Comparison of ENCODE assay signal across 8 mouse cellular contexts in the genomic region with DNA sequence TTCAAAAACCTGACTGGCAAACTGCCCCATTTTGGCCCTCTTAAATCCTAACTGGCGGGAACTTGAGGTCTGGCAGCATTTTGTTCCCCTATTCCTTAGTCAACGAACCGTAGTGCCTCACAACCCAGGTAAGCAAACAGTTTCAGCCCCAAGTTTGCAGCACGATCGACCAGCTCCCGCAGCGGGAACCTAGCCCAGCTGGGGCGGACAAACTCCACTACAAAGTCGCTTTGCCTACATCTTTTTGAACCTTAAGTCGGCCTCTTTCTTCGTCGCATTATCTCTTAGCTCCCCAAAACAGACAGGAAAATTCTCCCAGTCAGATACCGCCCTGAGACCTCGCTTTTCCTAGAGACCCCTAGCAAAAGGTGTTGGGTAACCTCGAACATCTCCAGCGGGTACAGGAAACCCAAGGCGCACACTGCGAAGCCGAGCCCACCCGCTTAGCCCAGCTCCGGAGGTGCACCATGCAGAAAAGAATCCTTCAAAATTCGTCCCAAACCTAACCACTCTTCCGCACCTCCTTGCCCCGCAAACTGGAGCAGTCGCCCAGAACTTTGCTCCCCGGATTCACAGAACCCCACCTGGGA. TPM values are rescaled to one million over a fixed set of nuclear protein-coding genes. Genes with fewer than 3 reads are reported as not detected.
A peak's percentile ranks its signal among the peaks of the same experiment; 100 is the strongest.
DNase-seq lines count a peak whose midpoint lies in the region; ATAC-seq and TF ChIP-seq lines count a peak whose summit lies in the region.

No protein-coding gene starts in this region.

- no peak for TF ChIP-seq CTCF in left cerebral cortex, adult 2 months (IDR thresholded peaks at IDR 0.05)

- DNase-seq in left cerebral cortex, adult 2 months (ENCODE audit: extremely low spot score in 1 of 2, low spot score in 2 of 2), result no peak
- no peak for DNase-seq in left cerebral cortex, postnatal 36 days (ENCODE audit: low spot score in 2 of 2)
- peak; percentile 34 for DNase-seq in embryo, embryonic 11 days
- peak; percentile 44 to 54 for DNase-seq in heart, postnatal 10 days
- DNase-seq in liver, embryonic 13.5 days, result no peak
- peak; percentile 64 for DNase-seq in splenic B cell, adult 2 months (ENCODE audit: low read depth, low spot score)
- no peak for DNase-seq in cerebellum, postnatal 10 days
- DNase-seq in right cerebral cortex, postnatal 36 days (ENCODE audit: low spot score in 2 of 2), result no peak

- peak overlapping the region; percentile 57 for H3K4me3 ChIP-seq in left cerebral cortex, adult 2 months
- peak overlapping the region; percentile 82 for H3K4me3 ChIP-seq in liver, embryonic 13.5 days (replicated peaks)

- no peaks in the 10 kb centered on the region for H3K9me3 ChIP-seq in liver, embryonic 13.5 days (replicated peaks)

- H3K9ac ChIP-seq in liver, embryonic 13.5 days, result peak overlapping the region; percentile 92

- H3K4me2 ChIP-seq in liver, embryonic 13.5 days, result peak overlapping the region; percentile 98

- no peak for ATAC-seq in liver, embryonic 13.5 days (ENCODE audit: low read depth)

- H3K36me3 ChIP-seq in liver, embryonic 13.5 days, result peaks cover 27% of the 10 kb centered on the region
- H3K36me3 ChIP-seq in splenic B cell, adult 2 months (ENCODE audit: control insufficient read depth, insufficient read depth, low read length, poor library complexity, severe bottlenecking), result peaks cover 20% of the 10 kb centered on the region

- H3K27ac ChIP-seq in left cerebral cortex, adult 2 months, result peak overlapping the region; percentile 88
- peak overlapping the region; percentile 97 for H3K27ac ChIP-seq in liver, embryonic 13.5 days

- peaks cover 59% of the 10 kb centered on the region for H3K4me1 ChIP-seq in liver, embryonic 13.5 days (replicated peaks)

- H3K27me3 ChIP-seq in liver, embryonic 13.5 days, result no peaks in the 10 kb centered on the region
- no peaks in the 10 kb centered on the region for H3K27me3 ChIP-seq in splenic B cell, adult 2 months (ENCODE audit: control insufficient read depth, insufficient read depth, low read length, poor library complexity, severe bottlenecking)

- intact Hi-C loops in left cerebral cortex, adult 2 months (cut with DNase I), result loop anchor here (5.0 to 10.0 kb wide), 3 partner anchors 147 to 377 kb away; no protein-coding TSS in a partner anchor
- intact Hi-C loops in left cerebral cortex, postnatal 36 days (cut with DNase I), result loop anchor here (5.0 kb wide), 5 partner anchors 50 to 500 kb away; no protein-coding TSS in a partner anchor
- intact Hi-C loops in heart, postnatal 10 days (cut with DNase I), result loop anchor here (5.0 kb wide), 4 partner anchors 110 to 320 kb away; no protein-coding TSS in a partner anchor

- under 1% methylated on average over 26 of the region's 26 CpGs for WGBS in liver, embryonic 13.5 days (ENCODE audit: insufficient replicate concordance)

RNA-seq across cellular contexts. Expression of a gene that starts 0.6 kb away (rescaled TPM):
- 10 to 100 TPM; 32.7 to 39.2 TPM for total RNA-seq in left cerebral cortex, adult 2 months (2021)
- total RNA-seq in left cerebral cortex, postnatal 36 days (2021), result 10 to 100 TPM; 37.3 to 40.0 TPM
- 100 to 1,000 TPM; 126 to 152 TPM for total RNA-seq in heart, postnatal 10 days (2021)
- polyA plus RNA-seq in liver, embryonic 13.5 days (2015; fragmentation: Nextera tagmentation; extraction: Ambion mirVana), result 18.3 and 20.7 TPM in 2 replicates

Comparison
In these comparisons a context has a peak if more than half of its experiments do, and no peak if none do; other contexts are left out.
1. DNase-seq: peak in embryo, embryonic 11 days (single experiment), heart, postnatal 10 days (2 of 2) and splenic B cell, adult 2 months (single experiment); none in left cerebral cortex, adult 2 months (0 of 2), left cerebral cortex, postnatal 36 days (0 of 2), liver, embryonic 13.5 days (single experiment), cerebellum, postnatal 10 days (0 of 2) and right cerebral cortex, postnatal 36 days (0 of 2).